Mouse (Mus musculus) ovary, adult 18-20 months (tissue): Measurements from ENCODE around the gene Nrap.

Experiments
- DNase-seq: peaks from one replicate; pipeline ENCODE4 v3.0.0; 2022; ENCODE audit warnings: low spot score, mixed read lengths

Nrap gene

GRCm38 (mm10) chr19:56300835-56301234 lies 89.0 kb downstream of the Nrap start:
- DNase-seq = no peak

GRCm38 (mm10) chr19:56297264-56297663 lies 92.6 kb downstream of the Nrap start:
- DNase-seq = no peak

DNA sequence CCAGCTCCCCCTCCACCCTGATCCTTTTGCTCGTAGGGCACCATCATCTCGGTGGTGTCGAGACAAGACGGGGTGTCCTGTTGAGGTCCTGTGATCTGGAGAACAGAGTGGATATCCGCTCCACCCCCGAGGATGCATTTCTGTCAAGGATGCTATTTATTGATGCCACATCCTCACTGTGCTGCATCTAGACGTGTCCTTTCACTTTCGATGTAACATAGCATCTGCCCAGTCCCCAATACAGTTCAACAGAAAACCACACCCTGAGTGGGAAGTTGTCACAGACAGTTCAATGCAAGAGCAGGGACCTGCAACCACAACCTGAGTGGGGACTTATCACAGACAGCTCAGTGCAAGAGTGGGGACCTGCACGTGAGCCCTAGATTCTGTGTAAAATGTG lies 93.2 kb downstream of the Nrap start:
- no peak for DNase-seq

DNA sequence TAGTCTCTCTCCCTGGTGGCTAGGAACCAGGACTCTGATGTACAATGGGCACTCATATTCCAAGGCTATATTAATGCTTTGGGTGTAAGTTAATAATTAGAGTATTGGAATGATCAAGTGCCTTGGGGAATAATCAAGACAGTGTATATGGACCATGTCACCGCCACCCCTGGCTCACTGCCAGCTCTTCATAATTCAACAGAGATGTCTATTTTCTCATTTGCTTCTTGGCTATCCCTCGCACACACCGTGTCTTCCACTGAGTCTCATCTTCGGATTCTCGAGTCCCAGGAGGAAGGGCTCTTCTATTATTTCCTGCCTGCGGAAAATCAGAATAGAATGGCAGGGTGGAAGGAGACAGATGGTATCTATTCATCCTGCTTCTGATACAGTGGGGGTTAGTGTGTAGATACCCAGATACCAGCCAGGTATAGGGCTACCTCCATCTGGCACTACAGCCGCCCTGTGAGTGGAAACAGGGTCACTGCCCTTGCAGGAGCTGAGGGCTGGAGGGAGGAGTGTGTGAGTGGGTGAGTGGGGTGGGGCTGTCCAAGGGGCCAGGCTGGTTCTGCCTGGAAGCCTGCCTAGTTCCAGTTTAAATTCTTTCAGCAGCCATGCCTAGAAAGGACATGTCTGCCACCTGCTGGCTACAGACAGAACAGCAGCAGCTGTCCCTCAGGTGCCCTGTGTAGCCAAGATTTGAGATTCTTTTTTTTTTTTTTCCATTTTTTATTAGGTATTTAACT lies 95.0 kb downstream of the Nrap start:
- DNase-seq = peak; percentile 28

DNA sequence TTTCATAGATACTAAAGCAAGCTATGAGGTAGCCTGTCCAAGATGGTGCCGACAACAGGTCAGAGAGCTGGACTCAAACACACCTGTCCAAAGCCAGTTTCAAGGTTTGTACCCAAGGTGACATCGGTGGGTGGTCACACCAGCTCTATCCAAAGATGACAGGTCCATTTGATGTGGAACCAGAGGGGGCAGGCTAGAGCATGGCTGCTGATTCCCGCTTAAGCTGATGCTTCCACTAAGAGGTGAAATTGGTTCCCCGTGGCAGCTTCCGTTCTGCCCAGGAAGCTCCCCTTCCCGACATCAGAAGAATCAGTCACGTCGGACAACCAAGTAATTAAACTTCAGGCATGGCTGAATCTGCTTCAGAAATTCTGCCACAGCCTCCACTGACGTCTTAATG lies 97.5 kb downstream of the Nrap start:
- no peak for DNase-seq

GRCm38 (mm10) chr19:56291898-56292297 lies 97.9 kb downstream of the Nrap start:
- DNase-seq = no peak

DNA sequence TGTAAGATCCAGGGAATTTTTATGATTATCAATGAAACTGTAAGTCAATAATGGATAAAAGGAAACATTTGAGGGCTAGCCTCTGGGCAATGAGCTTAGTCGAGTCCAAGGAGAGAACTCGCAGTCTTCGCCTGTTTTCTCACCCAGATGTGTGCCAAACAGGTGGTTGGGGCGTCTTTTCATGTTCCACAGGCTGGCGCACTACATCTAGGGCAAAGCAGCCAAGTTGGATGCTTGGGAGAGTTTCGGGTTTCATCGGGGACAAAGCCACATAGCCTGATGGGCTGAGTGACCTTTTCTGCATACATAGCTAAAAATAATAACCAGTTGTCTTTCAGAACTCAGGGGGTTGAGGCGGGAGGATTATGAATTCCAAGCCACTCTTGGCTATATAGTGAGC lies 100.2 kb downstream of the Nrap start:
- DNase-seq = no peak

GRCm38 (mm10) chr19:56288436-56288835 lies 101.4 kb downstream of the Nrap start:
- DNase-seq = no peak

GRCm38 (mm10) chr19:56287580-56288367 lies 102.1 kb downstream of the Nrap start:
- no peak for DNase-seq

DNA sequence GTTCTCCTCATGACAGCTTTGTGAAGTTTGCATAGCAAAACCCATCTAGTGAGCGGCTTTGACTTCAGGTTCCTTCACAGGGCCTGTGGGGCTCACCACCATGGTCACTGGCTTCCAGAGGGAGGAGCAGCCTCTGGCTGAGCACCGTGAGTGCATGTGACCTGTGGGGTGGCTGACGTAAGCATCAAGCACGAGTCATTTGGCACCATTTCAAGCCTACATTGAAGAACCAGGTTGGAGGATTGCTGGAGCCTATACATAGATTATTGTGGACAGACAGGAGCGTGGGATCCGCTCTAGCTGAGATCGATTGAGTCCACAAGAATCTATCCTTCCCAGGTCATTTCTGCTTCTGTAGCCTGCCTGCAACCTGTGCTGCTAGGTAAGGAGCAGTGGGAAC lies 103.0 kb downstream of the Nrap start, which contains the start of gene Habp2:
Gene Habp2 (plus strand): TSS at position 272 of the 400 bp plus-strand sequence.
- no peak for DNase-seq

DNA sequence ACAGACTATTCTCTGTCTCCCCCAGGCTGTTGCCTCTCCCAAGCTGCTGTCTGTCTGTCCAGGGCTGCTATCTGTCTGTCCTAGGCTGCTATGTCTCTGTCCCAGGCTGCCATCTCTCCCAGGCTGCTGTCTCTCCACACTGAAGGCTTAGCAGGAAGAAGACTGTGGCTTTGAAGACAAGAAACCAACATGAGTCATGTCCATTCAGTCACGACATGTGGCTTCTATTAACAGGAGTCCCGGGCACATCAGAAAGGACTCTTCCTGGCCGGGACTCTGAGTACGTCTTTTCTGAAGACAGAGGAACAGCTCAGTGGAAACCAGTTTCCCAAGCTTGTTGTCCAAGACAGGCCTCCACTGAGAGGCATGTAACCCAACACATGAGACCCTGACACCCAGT lies 104.6 kb downstream of the Nrap start:
- DNase-seq = no peak

DNA sequence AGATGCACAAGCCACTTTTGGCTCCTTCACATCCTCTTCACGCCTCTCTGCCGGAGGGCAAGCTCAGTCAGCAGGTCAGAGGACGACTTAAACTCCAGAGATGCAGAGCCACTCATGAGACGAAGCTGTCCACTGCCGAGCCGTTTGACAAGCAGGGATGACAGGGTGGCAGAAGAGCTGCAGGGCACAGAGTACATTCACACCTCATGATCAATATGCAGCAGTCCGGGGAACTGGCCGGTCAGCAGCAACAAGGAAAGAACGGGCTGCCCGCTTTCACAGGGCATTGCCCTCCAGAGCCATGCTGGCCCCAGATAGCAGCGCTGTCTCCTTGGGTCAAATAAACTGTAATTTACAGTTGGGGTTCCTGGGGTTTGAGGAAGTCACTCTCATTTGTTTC lies 111.5 kb downstream of the Nrap start:
- DNase-seq = no peak

GRCm38 (mm10) chr19:56277951-56278350 lies 111.9 kb downstream of the Nrap start:
- DNase-seq = no peak

- no peak for DNase-seq
Observed at GRCm38 (mm10) chr19:56277140-56277804, 112.6 kb downstream of the Nrap start.

- DNase-seq = no peak
Observed at GRCm38 (mm10) chr19:56272081-56272480, 117.8 kb downstream of the Nrap start.
